Mouse (Mus musculus): ENCODE results near the gene Farp1.

DNA sequence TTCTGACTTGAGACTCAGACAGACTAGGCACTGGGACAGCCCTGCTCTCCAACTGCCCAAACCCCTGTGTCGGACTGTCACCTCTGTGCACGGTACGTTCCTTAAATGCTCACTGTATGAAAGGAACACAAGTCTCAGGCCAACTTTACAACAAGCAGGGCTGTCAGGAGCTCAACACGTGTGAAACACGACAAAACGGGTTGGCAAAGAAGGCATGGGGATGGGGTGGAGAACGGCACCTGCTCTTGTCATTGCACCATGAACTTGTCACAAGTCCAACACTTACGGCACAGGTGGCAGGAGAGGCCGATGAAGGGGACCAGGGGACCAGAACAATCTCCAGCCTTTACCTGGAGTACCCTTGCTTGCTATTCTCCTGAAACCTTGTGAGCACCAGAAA, 264.1 kb downstream of the Farp1 start:
- TF ChIP-seq CTCF (IDR thresholded peaks at IDR 0.05; ENCODE audit: control insufficient read depth, insufficient read depth, insufficient read length) (no peak), CEBPB (IDR thresholded peaks at IDR 0.05; ENCODE audit: low read depth) (no peak), MAX (IDR thresholded peaks at IDR 0.05) (no peak), FOSL1 (IDR thresholded peaks at IDR 0.05; ENCODE audit: insufficient read depth, low read length, poor library complexity, severe bottlenecking) (no peak), MYOD1 (IDR thresholded peaks at IDR 0.05; ENCODE audit: control insufficient read depth, insufficient read length, low read depth) (no peak), MYOG (IDR thresholded peaks at IDR 0.05; ENCODE audit: control insufficient read depth, extremely low read depth, insufficient read length) (no peak)
